Mouse (Mus musculus) megakaryocyte, embryonic 14.5 days (primary cell): ENCODE data around the gene Dgat2l6. TPM values are rescaled to one million over a fixed set of nuclear protein-coding genes. Genes with fewer than 3 reads are reported as not detected.

Experiments used
- H3K27me3 ChIP-seq: replicated peaks from 2 replicates; pipeline ENCODE3; 2012; ENCODE audit warnings: inconsistent platforms
- H3K36me3 ChIP-seq: replicated peaks from 2 replicates; pipeline ENCODE3; 2012; ENCODE audit warnings: low read length, inconsistent platforms, mixed read lengths
- H3K4me1 ChIP-seq: 2 replicates; pipeline ENCODE4 v1.6.1; 2012; ENCODE audit warnings: inconsistent platforms
- H3K4me3 ChIP-seq: replicated peaks from 2 replicates; pipeline ENCODE3; 2012; ENCODE audit warnings: moderate library complexity, mild to moderate bottlenecking, inconsistent platforms
- H3K9me3 ChIP-seq: 2 replicates; pipeline ENCODE4 v1.6.1; 2012; ENCODE audit warnings: inconsistent platforms
- FLI1 ChIP-seq: IDR thresholded peaks from 2 replicates; pipeline ENCODE4 v1.6.1; 2012; ENCODE audit warnings: low read length, inconsistent platforms, mixed read lengths
- GATA1 ChIP-seq: IDR thresholded peaks from 3 replicates; pipeline ENCODE4 v1.6.1; 2012; ENCODE audit warnings: mixed read lengths, low read length, inconsistent platforms, borderline replicate concordance
- polyA plus RNA-seq: library from polyadenylated mRNA; stranded (reverse); fragments of >175 nt; gene quantifications from 2 replicates; pipeline ENCODE4 v1.2.3, GENCODE M21; 2012; ENCODE audit warnings: low replicate concordance; ENCODE audit not compliant: insufficient read depth

The Dgat2l6 gene
- not detected in 2 replicates for polyA plus RNA-seq

GRCm38 (mm10) chrX:100524471-100524870, at the start of gene Dgat2l6:
Dgat2l6 (plus strand) TSS chrX:100524838.
- Histone ChIP-seq H3K27me3 (peaks cover 25% of the 10 kb centered on the region), H3K4me3 (no peak within 1 kb of the TSS), H3K4me1 (no peaks in the 10 kb centered on the region), H3K9me3 (no peaks in the 10 kb centered on the region), H3K36me3 (no peaks in the 10 kb centered on the region)
- TF ChIP-seq FLI1 (no peak), GATA1 (no peak)

GRCm38 (mm10) chrX:100475569-100476223, 48.9 kb upstream of the Dgat2l6 start:
- Histone ChIP-seq H3K4me3 (no peak overlapping the region), H3K27me3 (peaks cover 23% of the 10 kb centered on the region), H3K4me1 (peaks cover 25% of the 10 kb centered on the region), H3K9me3 (no peaks in the 10 kb centered on the region), H3K36me3 (no peaks in the 10 kb centered on the region)
- no peak for TF ChIP-seq FLI1
- TF ChIP-seq GATA1, result no peak

GRCm38 (mm10) chrX:100480317-100480716, 44.3 kb upstream of the Dgat2l6 start:
- TF ChIP-seq FLI1 (no peak), GATA1 (no peak)
- Histone ChIP-seq H3K4me3 (peak overlapping the region; percentile 28), H3K9me3 (no peaks in the 10 kb centered on the region)

GRCm38 (mm10) chrX:100493500-100494067, 31.1 kb upstream of the Dgat2l6 start:
- peaks cover 13% of the 10 kb centered on the region for H3K27me3 ChIP-seq
- no peak for TF ChIP-seq FLI1
- no peak for TF ChIP-seq GATA1

More at GRCm38 (mm10) chrX:100480317-100480716, 44.3 kb upstream of the Dgat2l6 start:
- Histone ChIP-seq H3K27me3 (peaks cover 12% of the 10 kb centered on the region), H3K36me3 (no peaks in the 10 kb centered on the region), H3K4me1 (peaks cover 23% of the 10 kb centered on the region)

GRCm38 (mm10) chrX:100494068-100494978, 30.3 kb upstream of the Dgat2l6 start, which contains the start of gene Igbp1:
Igbp1 (plus strand) TSS chrX:100494291.
- peaks cover 13% of the 10 kb centered on the region for H3K27me3 ChIP-seq
- H3K4me1 ChIP-seq, result 0 out of 2 replicates have a peak, but pooled peaks cover 14% of the 10 kb centered on the region
- H3K4me3 ChIP-seq, result peak within 1 kb of the TSS; percentile 94
- H3K9me3 ChIP-seq, result no peaks in the 10 kb centered on the region
- peaks cover 32% of the 10 kb centered on the region for H3K36me3 ChIP-seq
- TF ChIP-seq GATA1 (no peak), FLI1 (no peak)

More at GRCm38 (mm10) chrX:100493500-100494067, 31.1 kb upstream of the Dgat2l6 start:
- Histone ChIP-seq H3K4me1 (0 out of 2 replicates have a peak, but pooled peaks cover 14% of the 10 kb centered on the region), H3K4me3 (peak overlapping the region; percentile 94), H3K9me3 (no peaks in the 10 kb centered on the region), H3K36me3 (peaks cover 26% of the 10 kb centered on the region)

GRCm38 (mm10) chrX:100504175-100504851, 20.3 kb upstream of the Dgat2l6 start:
- no peaks in the 10 kb centered on the region for H3K4me1 ChIP-seq
- peaks cover 76% of the 10 kb centered on the region for H3K36me3 ChIP-seq
- H3K27me3 ChIP-seq, result peaks cover 4% of the 10 kb centered on the region
- no peaks in the 10 kb centered on the region for H3K9me3 ChIP-seq
- H3K4me3 ChIP-seq, result no peak overlapping the region
- no peak for TF ChIP-seq FLI1
- no peak for TF ChIP-seq GATA1

- Histone ChIP-seq H3K4me1 (no peaks in the 10 kb centered on the region), H3K9me3 (no peaks in the 10 kb centered on the region), H3K27me3 (peaks cover 5% of the 10 kb centered on the region), H3K36me3 (peaks cover 70% of the 10 kb centered on the region), H3K4me3 (no peak overlapping the region)
- TF ChIP-seq FLI1, result no peak
- no peak for TF ChIP-seq GATA1
These were observed 16.5 kb upstream of the Dgat2l6 start for GRCm38 (mm10) chrX:100508164-100508563.

GRCm38 (mm10) chrX:100509921-100510320, 14.7 kb upstream of the Dgat2l6 start:
- TF ChIP-seq FLI1 (no peak), GATA1 (no peak)
- Histone ChIP-seq H3K27me3 (peaks cover 6% of the 10 kb centered on the region), H3K4me3 (no peak overlapping the region), H3K9me3 (no peaks in the 10 kb centered on the region), H3K36me3 (peaks cover 57% of the 10 kb centered on the region), H3K4me1 (no peaks in the 10 kb centered on the region)

- peaks cover 7% of the 10 kb centered on the region for H3K4me1 ChIP-seq
- H3K27me3 ChIP-seq, result peaks cover 22% of the 10 kb centered on the region
- H3K36me3 ChIP-seq, result peaks cover 33% of the 10 kb centered on the region
- no peaks in the 10 kb centered on the region for H3K9me3 ChIP-seq
- no peak for TF ChIP-seq GATA1
- no peak for TF ChIP-seq FLI1
- no peak overlapping the region for H3K4me3 ChIP-seq
These were observed 8.0 kb upstream of the Dgat2l6 start for GRCm38 (mm10) chrX:100516683-100517082.
